Mouse (Mus musculus) hematopoietic stem cell, adult 5-6 weeks (primary cell): ENCODE results near the gene Bmp5. TPM values are rescaled to one million over a fixed set of nuclear protein-coding genes. Genes with fewer than 3 reads are reported as not detected.

ENCODE experiments used
- ATAC-seq, 2 experiments: fragments of 125-278 bp in 1 of 2; replicated peaks in 1 of 2; 2 replicates each; pipeline ENCODE4 v1.8.0; 2016 to 2017; ENCODE audit warnings: inconsistent platforms in 2 of 2, mild to moderate bottlenecking in 2 of 2, moderate number of reproducible peaks in 2 of 2, low read depth in 1 of 2, moderate TSS enrichment in 1 of 2; ENCODE audit not compliant: low FRiP score in 2 of 2, poor library complexity in 2 of 2, severe bottlenecking in 2 of 2, insufficient read depth in 1 of 2, low TSS enrichment in 1 of 2
- total RNA-seq: library from RNA; stranded (forward); fragments of 172-1452, 232-1000 nt; gene quantifications from 2 replicates; pipeline ENCODE4 v1.2.3, GENCODE M21; 2017

Gene Bmp5
- total RNA-seq, 1 experiment from 2014 or later = not detected

- no peak for ATAC-seq
Observed at GRCm38 (mm10) chr9:75815161-75815560, 40.0 kb downstream of the Bmp5 start.

- no peak for ATAC-seq
Observed at GRCm38 (mm10) chr9:75818400-75818799, 43.2 kb downstream of the Bmp5 start.

- ATAC-seq = no peak
Observed at GRCm38 (mm10) chr9:75832468-75832867, 57.3 kb downstream of the Bmp5 start.

GRCm38 (mm10) chr9:75833189-75833732 is 58.1 kb downstream of the Bmp5 start:
- no peak for ATAC-seq

- no peak for ATAC-seq
Observed at GRCm38 (mm10) chr9:75839450-75839849, 64.3 kb downstream of the Bmp5 start.

- no peak for ATAC-seq
Observed at GRCm38 (mm10) chr9:75840841-75841240, 65.7 kb downstream of the Bmp5 start.

GRCm38 (mm10) chr9:75846010-75846409 is 70.8 kb downstream of the Bmp5 start:
- no peak for ATAC-seq

- ATAC-seq = no peak
Observed at GRCm38 (mm10) chr9:75850670-75851228, 75.6 kb downstream of the Bmp5 start.

GRCm38 (mm10) chr9:75858161-75858560 is 83.0 kb downstream of the Bmp5 start:
- no peak for ATAC-seq

- ATAC-seq = no peak
Observed at GRCm38 (mm10) chr9:75858939-75859338, 83.8 kb downstream of the Bmp5 start.

GRCm38 (mm10) chr9:75870332-75871177 is 95.4 kb downstream of the Bmp5 start:
- no peak for ATAC-seq

- ATAC-seq = no peak
Observed at GRCm38 (mm10) chr9:75876333-75876732, 101.2 kb downstream of the Bmp5 start.

- ATAC-seq = no peak
Observed at GRCm38 (mm10) chr9:75883481-75884190, 108.5 kb downstream of the Bmp5 start.

GRCm38 (mm10) chr9:75886801-75887544 is 111.8 kb downstream of the Bmp5 start:
- no peak for ATAC-seq

- ATAC-seq = no peak
Observed at GRCm38 (mm10) chr9:75896918-75897317, 121.8 kb downstream of the Bmp5 start.

GRCm38 (mm10) chr9:75898022-75898421 is 122.9 kb downstream of the Bmp5 start:
- ATAC-seq = no peak

GRCm38 (mm10) chr9:75901219-75901618 is 126.1 kb downstream of the Bmp5 start:
- ATAC-seq = no peak
